Mouse (Mus musculus) liver, adult (tissue): Measurements from ENCODE around the gene P2ry6.

Experiments used
- GATA4 ChIP-seq: IDR thresholded peaks from 2 replicates; pipeline ENCODE4 v1.6.1; 2014; ENCODE audit warnings: mild to moderate bottlenecking, low read length; ENCODE audit not compliant: insufficient replicate concordance

P2ry6 gene

GRCm38 (mm10) chr7:100932481-100933007 lies 41.9 kb downstream of the P2ry6 start:
- no peak; the same call in 1 of the 2 replicates for TF ChIP-seq GATA4

GRCm38 (mm10) chr7:100931926-100932480 lies 42.4 kb downstream of the P2ry6 start, which contains the start of gene Arhgef17:
Gene Arhgef17 (minus strand): TSS chr7:100932107.
- no peak for TF ChIP-seq GATA4

GRCm38 (mm10) chr7:100931316-100931925 lies 43.0 kb downstream of the P2ry6 start:
- TF ChIP-seq GATA4 = no peak

- no peak for TF ChIP-seq GATA4
These were observed 43.7 kb downstream of the P2ry6 start for GRCm38 (mm10) chr7:100930619-100931315.

- no peak for TF ChIP-seq GATA4
These were observed 44.7 kb downstream of the P2ry6 start for GRCm38 (mm10) chr7:100929639-100930303.

GRCm38 (mm10) chr7:100928456-100928855 lies 46.0 kb downstream of the P2ry6 start:
- no peak for TF ChIP-seq GATA4

GRCm38 (mm10) chr7:100927287-100928000 lies 47.0 kb downstream of the P2ry6 start:
- no peak for TF ChIP-seq GATA4

GRCm38 (mm10) chr7:100926311-100926923 lies 48.0 kb downstream of the P2ry6 start:
- TF ChIP-seq GATA4 = no peak

- TF ChIP-seq GATA4 = no peak
These were observed 49.6 kb downstream of the P2ry6 start for GRCm38 (mm10) chr7:100924674-100925445.

GRCm38 (mm10) chr7:100924200-100924599 lies 50.2 kb downstream of the P2ry6 start:
- no peak for TF ChIP-seq GATA4

GRCm38 (mm10) chr7:100922907-100923306 lies 51.5 kb downstream of the P2ry6 start:
- no peak for TF ChIP-seq GATA4

GRCm38 (mm10) chr7:100921289-100921688 lies 53.2 kb downstream of the P2ry6 start:
- TF ChIP-seq GATA4 = no peak

GRCm38 (mm10) chr7:100919809-100920107 lies 54.7 kb downstream of the P2ry6 start:
- no peak for TF ChIP-seq GATA4
